Mouse (Mus musculus) lung, adult 2 months (tissue): ENCODE measurements around the gene Kif26b.

Experiments used
- CTCF ChIP-seq: fragments of 200-500 bp; IDR thresholded peaks from 2 replicates; pipeline ENCODE4 v1.5.1; 2011; ENCODE audit warnings: mild to moderate bottlenecking, low read length, control low read depth; ENCODE audit not compliant: insufficient read depth
- POLR2A ChIP-seq: fragments of 200-500 bp; IDR thresholded peaks from 2 replicates; pipeline ENCODE4 v1.6.1; 2011; ENCODE audit warnings: low read depth, mild to moderate bottlenecking, control low read depth, low read length, borderline replicate concordance; ENCODE audit errors: extremely low read depth

DNA sequence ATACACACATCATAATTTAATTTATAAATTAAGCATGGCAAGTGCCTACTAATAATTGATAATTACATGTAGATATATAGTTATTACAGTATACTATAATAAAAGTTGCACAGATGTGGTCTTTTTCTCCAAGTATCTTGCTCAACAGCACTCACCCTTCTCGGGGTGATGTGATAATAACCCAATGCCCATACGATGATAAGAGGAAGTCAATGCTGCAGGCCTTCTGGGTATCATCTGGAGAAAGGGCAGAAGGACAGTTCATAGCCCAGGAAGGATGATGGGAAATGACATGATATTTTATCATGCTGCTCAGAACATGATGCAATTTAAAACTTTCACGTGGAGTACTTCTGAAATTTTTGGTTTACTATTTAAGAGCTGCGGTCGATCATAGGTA, 214.9 kb downstream of the Kif26b start:
- TF ChIP-seq POLR2A: no peak
- TF ChIP-seq CTCF: no peak
